Mouse (Mus musculus): ENCODE data around the gene Tmem131l.

- TF ChIP-seq CTCF (IDR thresholded peaks at IDR 0.05; ENCODE audit: extremely low read depth, insufficient read length, insufficient replicate concordance, low read depth, low read length) (no peak), POLR2A (IDR thresholded peaks at IDR 0.05; ENCODE audit: low read depth, low read length) (no peak)
These were observed 604 bp upstream of the Tmem131l start for GRCm38 (mm10) chr3:84040476-84041082.
